23 mouse cellular contexts compared by ENCODE assay signal in the genomic region with DNA sequence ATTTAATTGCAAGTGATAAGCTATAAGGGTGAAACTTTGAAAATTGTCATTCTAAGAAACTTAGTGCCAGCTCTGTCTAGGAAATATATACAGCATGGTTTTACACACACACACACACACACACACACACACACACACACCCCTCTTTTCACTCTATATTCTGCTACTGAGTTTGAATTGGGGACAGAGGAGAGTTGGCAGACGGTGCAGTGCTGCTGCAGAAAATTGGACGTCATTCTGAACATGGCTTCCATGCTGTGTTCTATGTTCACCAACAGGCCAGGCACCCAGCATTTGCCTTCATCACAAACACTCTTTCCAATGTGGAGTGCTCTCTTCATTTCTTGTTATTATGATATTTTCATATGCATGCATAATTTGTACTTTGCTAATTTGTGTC. TPM values are rescaled to one million over a fixed set of nuclear protein-coding genes. Genes with fewer than 3 reads are reported as not detected.
DNase-seq lines count a peak whose midpoint lies in the region; ATAC-seq and TF ChIP-seq lines count a peak whose summit lies in the region.
"Had no signal": no experiment of that assay in that cellular context is flagged by ENCODE, and none has a peak within 500 bp of the region (broad histone marks: within the 10 kb centered on the region; RNA-seq: fewer than 3 reads in every experiment).

No protein-coding gene starts in this region.

- no peaks in the 10 kb centered on the region for H3K9me3 ChIP-seq in forebrain, embryonic 13.5 days (replicated peaks)
- no peaks in the 10 kb centered on the region for H3K9me3 ChIP-seq in forebrain, embryonic 15.5 days
- no peaks in the 10 kb centered on the region for H3K9me3 ChIP-seq in forebrain, postnatal 0 days (ENCODE audit: low read length)
- H3K9me3 ChIP-seq in forebrain, embryonic 11.5 days (ENCODE audit: control insufficient read depth, low read length) = no peaks in the 10 kb centered on the region
- H3K9me3 ChIP-seq: embryonic facial prominence, embryonic 10.5 days; embryonic facial prominence, embryonic 12.5 days; forebrain, embryonic 12.5 days; G1E had no signal

- H3K4me2 ChIP-seq in forebrain, embryonic 13.5 days = no peak overlapping the region
- H3K4me2 ChIP-seq in forebrain, embryonic 15.5 days (replicated peaks) = no peak overlapping the region
- H3K4me2 ChIP-seq in forebrain, postnatal 0 days (ENCODE audit: low read depth) = no peak overlapping the region
- H3K4me2 ChIP-seq in forebrain, embryonic 11.5 days (ENCODE audit: low read depth, low read length, severe bottlenecking) = no peak overlapping the region
- H3K4me2 ChIP-seq: embryonic facial prominence, embryonic 12.5 days; forebrain, embryonic 12.5 days had no signal

- no peaks in the 10 kb centered on the region for H3K4me1 ChIP-seq in forebrain, embryonic 13.5 days
- 0 out of 2 replicates have a peak, but pooled peaks cover 3% of the 10 kb centered on the region for H3K4me1 ChIP-seq in forebrain, embryonic 15.5 days
- H3K4me1 ChIP-seq in forebrain, postnatal 0 days (ENCODE audit: insufficient read depth) = no peaks in the 10 kb centered on the region
- no peaks in the 10 kb centered on the region for H3K4me1 ChIP-seq in forebrain, embryonic 11.5 days (replicated peaks; ENCODE audit: control insufficient read depth, insufficient read depth, low read length)
- H3K4me1 ChIP-seq: embryonic facial prominence, embryonic 12.5 days; forebrain, embryonic 12.5 days had no signal

- ATAC-seq in forebrain, embryonic 13.5 days = peak; percentile 30; the same call in 1 of the 2 replicates
- ATAC-seq in forebrain, embryonic 15.5 days (replicated peaks) = no peak
- ATAC-seq in forebrain, postnatal 0 days = peak; percentile 65
- ATAC-seq in forebrain, embryonic 11.5 days (replicated peaks; ENCODE audit: low FRiP score) = no peak
- ATAC-seq: activated CD4-positive, CD25-positive, alpha-beta regulatory T cell, adult 4 months; CD4-positive, CD25-positive, alpha-beta regulatory T cell, adult 4 months; Patski had no signal

- no peak overlapping the region for H3K4me3 ChIP-seq in forebrain, embryonic 13.5 days
- H3K4me3 ChIP-seq in forebrain, embryonic 15.5 days = no peak overlapping the region
- H3K4me3 ChIP-seq in forebrain, postnatal 0 days (ENCODE audit: low read depth, low read length) = no peak overlapping the region
- H3K4me3 ChIP-seq in forebrain, embryonic 11.5 days (ENCODE audit: low read depth, low read length) = no peak overlapping the region
- H3K4me3 ChIP-seq: embryonic facial prominence, embryonic 10.5 days; embryonic facial prominence, embryonic 12.5 days; forebrain, embryonic 12.5 days had no signal

- H3K27me3 ChIP-seq in forebrain, embryonic 13.5 days = no peaks in the 10 kb centered on the region
- H3K27me3 ChIP-seq in forebrain, embryonic 15.5 days = no peaks in the 10 kb centered on the region
- H3K27me3 ChIP-seq in forebrain, postnatal 0 days (ENCODE audit: insufficient read depth, low read length) = no peaks in the 10 kb centered on the region
- no peaks in the 10 kb centered on the region for H3K27me3 ChIP-seq in forebrain, embryonic 11.5 days (ENCODE audit: control insufficient read depth, insufficient read depth, low read length)
- H3K27me3 ChIP-seq: CH12.LX; embryonic facial prominence, embryonic 12.5 days; forebrain, embryonic 12.5 days; Patski had no signal

- TF ChIP-seq CTCF in forebrain, postnatal 0 days (IDR thresholded peaks at IDR 0.05; ENCODE audit: low read depth) = no peak

- 80% methylated on average over 2 of the region's 2 CpGs for WGBS in forebrain, embryonic 13.5 days
- WGBS in forebrain, embryonic 15.5 days = 74% methylated on average over 2 of the region's 2 CpGs
- WGBS in forebrain, postnatal 0 days = 54% methylated on average over 2 of the region's 2 CpGs
- 92% methylated on average over 2 of the region's 2 CpGs for WGBS in forebrain, embryonic 11.5 days

- H3K9ac ChIP-seq in forebrain, embryonic 13.5 days = no peak overlapping the region
- H3K9ac ChIP-seq in forebrain, embryonic 15.5 days (replicated peaks) = no peak overlapping the region
- H3K9ac ChIP-seq in forebrain, postnatal 0 days = no peak overlapping the region
- H3K9ac ChIP-seq in forebrain, embryonic 11.5 days (ENCODE audit: low read length) = no peak overlapping the region
- H3K9ac ChIP-seq: embryonic facial prominence, embryonic 12.5 days; forebrain, embryonic 12.5 days had no signal

- DNase-seq in forebrain, postnatal 0 days = peak; percentile 48
- DNase-seq in forebrain, embryonic 11.5 days (ENCODE audit: low spot score) = no peak
- DNase-seq in right cerebral cortex, postnatal 10 days (ENCODE audit: low spot score in 2 of 2) = peak; percentile 32 to 47
- no peak for DNase-seq in right cerebral cortex, adult 18-20 months
- DNase-seq: adrenal gland, adult 8-10 months; adrenal gland, postnatal 14 days; adrenal gland, postnatal 36 days; B cell, adult 2 months; cerebellum, adult 11-12 months; cerebellum, adult 2 months; cerebellum, adult 9-10 months; cerebellum, postnatal 10 days; cerebellum, postnatal 25 days had no signal

- no peaks in the 10 kb centered on the region for H3K36me3 ChIP-seq in forebrain, embryonic 13.5 days (ENCODE audit: poor library complexity, severe bottlenecking)
- no peaks in the 10 kb centered on the region for H3K36me3 ChIP-seq in forebrain, embryonic 15.5 days
- no peaks in the 10 kb centered on the region for H3K36me3 ChIP-seq in forebrain, postnatal 0 days (ENCODE audit: insufficient read depth)
- H3K36me3 ChIP-seq in forebrain, embryonic 11.5 days (ENCODE audit: control insufficient read depth, insufficient read depth, low read length) = no peaks in the 10 kb centered on the region
- H3K36me3 ChIP-seq: embryonic facial prominence, embryonic 10.5 days; embryonic facial prominence, embryonic 12.5 days; forebrain, embryonic 12.5 days; G1E had no signal

- no peak overlapping the region for H3K27ac ChIP-seq in forebrain, embryonic 13.5 days
- H3K27ac ChIP-seq in forebrain, embryonic 15.5 days (replicated peaks) = no peak overlapping the region
- H3K27ac ChIP-seq in forebrain, postnatal 0 days (ENCODE audit: low read depth, low read length) = no peak overlapping the region
- H3K27ac ChIP-seq in forebrain, embryonic 11.5 days (ENCODE audit: low read depth, low read length) = no peak overlapping the region
- H3K27ac ChIP-seq: embryonic facial prominence, embryonic 10.5 days; embryonic facial prominence, embryonic 12.5 days; forebrain, embryonic 12.5 days had no signal

RNA-seq across cellular contexts. Expression of gene Tes, which starts 48.0 kb away (rescaled TPM):
- polyA plus RNA-seq in forebrain, embryonic 13.5 days (2015; fragmentation: Nextera tagmentation; extraction: Ambion mirVana) = 20.1 and 22.2 TPM in 2 replicates
- 25.7 and 28.9 TPM in 2 replicates for polyA plus RNA-seq in forebrain, embryonic 15.5 days (2015; fragmentation: Nextera tagmentation; extraction: Ambion mirVana)
- total RNA-seq in forebrain, postnatal 0 days (2014; rRNA removed) = 31.8 and 45.5 TPM in 2 replicates
- 22.0 and 24.1 TPM in 2 replicates for polyA plus RNA-seq in forebrain, postnatal 0 days (2015; fragmentation: Nextera tagmentation; extraction: Ambion mirVana)
- polyA plus RNA-seq in forebrain, embryonic 11.5 days (2014; fragmentation: Nextera tagmentation; extraction: Ambion mirVana) = 34.6 and 38.3 TPM in 2 replicates
- total RNA-seq: CH12.LX had no signal
- polyA plus RNA-seq: G1E had no signal

Comparison
In these comparisons a context has a peak if more than half of its experiments do, and no peak if none do; other contexts are left out.
1. ATAC-seq: peak in forebrain, embryonic 13.5 days (single experiment) and forebrain, postnatal 0 days (single experiment); none in forebrain, embryonic 15.5 days (single experiment) and forebrain, embryonic 11.5 days (single experiment).
2. DNase-seq: peak in forebrain, postnatal 0 days (single experiment) and right cerebral cortex, postnatal 10 days (2 of 2); none in forebrain, embryonic 11.5 days (single experiment) and right cerebral cortex, adult 18-20 months (single experiment).